Mouse (Mus musculus) MEL (cell line): ENCODE measurements around the gene E330009J07Rik. TPM values are rescaled to one million over a fixed set of nuclear protein-coding genes. Genes with fewer than 3 reads are reported as not detected.

Source experiments
- DNase-seq: peaks from one replicate; pipeline ENCODE4 v3.0.0; 2011; ENCODE audit warnings: low read depth, low spot score
- H3K27ac ChIP-seq: 2 replicates; pipeline ENCODE4 v1.5.1; 2012; ENCODE audit warnings: low read depth, mild to moderate bottlenecking, control low read depth, low read length, moderate library complexity; ENCODE audit not compliant: control insufficient read depth
- H3K27me3 ChIP-seq, 2 experiments: fragments of 150-350 bp in 1 of 2; sonication (generic) in 1 of 2; 2 replicates each; pipeline ENCODE4 v1.6.1; 2012; ENCODE audit warnings: low read length in 2 of 2, mild to moderate bottlenecking in 2 of 2, improper control_type of control experiment in 1 of 2, moderate library complexity in 1 of 2; ENCODE audit not compliant: insufficient read depth in 2 of 2, control insufficient read depth in 1 of 2
- H3K36me3 ChIP-seq, 2 experiments: 2 replicates each; pipeline ENCODE4 v1.6.1; 2012 to 2014; ENCODE audit warnings: low read length in 2 of 2, improper control_type of control experiment in 1 of 2, inconsistent platforms in 1 of 2, mild to moderate bottlenecking in 1 of 2; ENCODE audit not compliant: insufficient read depth in 2 of 2, control insufficient read depth in 1 of 2
- H3K4me1 ChIP-seq, 2 experiments: fragments of 150-350 bp in 1 of 2; sonication (generic) in 1 of 2; 2 replicates each; pipeline ENCODE4 v1.6.1; 2012; ENCODE audit warnings: low read length in 2 of 2, improper control_type of control experiment in 1 of 2, mild to moderate bottlenecking in 1 of 2; ENCODE audit not compliant: insufficient read depth in 2 of 2, control insufficient read depth in 1 of 2
- H3K4me3 ChIP-seq, 2 experiments: fragments of 150-350 bp in 1 of 2; sonication (generic) in 1 of 2; 2 replicates each; pipeline ENCODE4 v1.5.1; 2012; ENCODE audit warnings: low read depth in 2 of 2, low read length in 2 of 2, mild to moderate bottlenecking in 2 of 2, moderate library complexity in 2 of 2, control low read depth in 1 of 2, improper control_type of control experiment in 1 of 2; ENCODE audit not compliant: control insufficient read depth in 1 of 2, insufficient read depth in 1 of 2
- H3K79me2 ChIP-seq: 2 replicates; pipeline ENCODE4 v1.6.1; 2012; ENCODE audit warnings: mild to moderate bottlenecking, low read length, moderate library complexity; ENCODE audit not compliant: control insufficient read depth, poor library complexity, insufficient read depth
- H3K9ac ChIP-seq: 2 replicates; pipeline ENCODE4 v1.6.1; 2012; ENCODE audit warnings: low read depth, mild to moderate bottlenecking, control low read depth, low read length, moderate library complexity; ENCODE audit not compliant: control insufficient read depth, poor library complexity, severe bottlenecking
- H3K9me3 ChIP-seq: fragments of 150-350 bp; sonication (generic); replicated peaks from 2 replicates; pipeline ENCODE4 v1.6.1; 2012; ENCODE audit warnings: mild to moderate bottlenecking, low read length, improper control_type of control experiment, moderate library complexity; ENCODE audit not compliant: insufficient read depth
- CHD2 ChIP-seq: IDR thresholded peaks from 2 replicates; pipeline ENCODE4 v1.6.1; 2011; ENCODE audit warnings: low read length, improper control_type of control experiment
- CTCF ChIP-seq, 3 experiments: IDR thresholded peaks in 2 of 3; conservative IDR thresholded peaks in 1 of 3; 2 replicates each; pipeline ENCODE4 v1.5.1; 2011 to 2012; ENCODE audit warnings: low read length in 3 of 3, low read depth in 2 of 3, mild to moderate bottlenecking in 2 of 3, improper control_type of control experiment in 1 of 3, inconsistent platforms in 1 of 3, mixed read lengths in 1 of 3, moderate library complexity in 1 of 3; ENCODE audit not compliant: control insufficient read depth in 1 of 3, insufficient read depth in 1 of 3, poor library complexity in 1 of 3, severe bottlenecking in 1 of 3
- E2F4 ChIP-seq: IDR thresholded peaks from 2 replicates; pipeline ENCODE4 v1.6.1; 2011; ENCODE audit warnings: low read depth, low read length, improper control_type of control experiment, borderline replicate concordance
- ETS1 ChIP-seq: IDR thresholded peaks from 2 replicates; pipeline ENCODE4 v1.6.1; 2012; ENCODE audit warnings: low read depth, mild to moderate bottlenecking, inconsistent platforms, low read length, improper control_type of control experiment, moderate library complexity
- GABPA ChIP-seq: IDR thresholded peaks from 2 replicates; pipeline ENCODE4 v1.6.1; 2012; ENCODE audit warnings: low read depth, mild to moderate bottlenecking, inconsistent platforms, low read length, improper control_type of control experiment, moderate library complexity
- HCFC1 ChIP-seq: IDR thresholded peaks from 2 replicates; pipeline ENCODE4 v1.6.1; 2012; ENCODE audit warnings: low read depth, mild to moderate bottlenecking, inconsistent platforms, low read length, improper control_type of control experiment, moderate library complexity
- KAT2A ChIP-seq: conservative IDR thresholded peaks from 2 replicates; pipeline ENCODE4 v1.6.1; 2012; ENCODE audit warnings: low read depth, low read length, improper control_type of control experiment, inconsistent platforms
- MAZ ChIP-seq: IDR thresholded peaks from 2 replicates; pipeline ENCODE4 v1.6.1; 2012; ENCODE audit warnings: low read depth, mild to moderate bottlenecking, inconsistent platforms, low read length, improper control_type of control experiment
- MEF2A ChIP-seq: IDR thresholded peaks from 2 replicates; pipeline ENCODE4 v1.6.1; 2014; ENCODE audit warnings: low read depth, mild to moderate bottlenecking, inconsistent platforms, low read length, improper control_type of control experiment; ENCODE audit not compliant: poor library complexity, insufficient replicate concordance, severe bottlenecking; ENCODE audit errors: extremely low read depth
- MYB ChIP-seq: IDR thresholded peaks from 2 replicates; pipeline ENCODE4 v1.6.1; 2011; ENCODE audit warnings: mild to moderate bottlenecking, low read depth, low read length, improper control_type of control experiment
- NELFE ChIP-seq: IDR thresholded peaks from 2 replicates; pipeline ENCODE4 v1.6.1; 2011; ENCODE audit warnings: low read depth, low read length, improper control_type of control experiment
- POLR2A ChIP-seq, 2 experiments: IDR thresholded peaks; 2 replicates each; pipeline ENCODE4 v1.6.1; 2011 to 2012; ENCODE audit warnings: low read length in 2 of 2, mild to moderate bottlenecking in 2 of 2, control low read depth in 1 of 2, improper control_type of control experiment in 1 of 2, low read depth in 1 of 2, moderate library complexity in 1 of 2; ENCODE audit not compliant: control insufficient read depth in 1 of 2, insufficient read depth in 1 of 2, poor library complexity in 1 of 2
- POLR2AphosphoS5 ChIP-seq: IDR thresholded peaks from 2 replicates; pipeline ENCODE4 v1.6.1; 2012; ENCODE audit warnings: low read depth, borderline replicate concordance, mild to moderate bottlenecking, inconsistent platforms, low read length, moderate library complexity, mixed read lengths
- RAD21 ChIP-seq: IDR thresholded peaks from 2 replicates; pipeline ENCODE4 v1.6.1; 2011; ENCODE audit warnings: mild to moderate bottlenecking, low read depth, low read length, improper control_type of control experiment
- SIN3A ChIP-seq: IDR thresholded peaks from 2 replicates; pipeline ENCODE4 v1.6.1; 2012; ENCODE audit warnings: low read length, improper control_type of control experiment, inconsistent platforms
- TAL1 ChIP-seq: IDR thresholded peaks from 2 replicates; pipeline ENCODE4 v1.6.1; 2012; ENCODE audit warnings: mild to moderate bottlenecking, inconsistent platforms, low read length, moderate library complexity, mixed read lengths
- TBP ChIP-seq: IDR thresholded peaks from 2 replicates; pipeline ENCODE4 v1.8.0; 2011; ENCODE audit warnings: low read depth, low read length, improper control_type of control experiment
- UBTF ChIP-seq: IDR thresholded peaks from 2 replicates; pipeline ENCODE4 v1.6.1; 2012; ENCODE audit warnings: low read depth, mild to moderate bottlenecking, inconsistent platforms, low read length, improper control_type of control experiment, moderate library complexity, borderline replicate concordance; ENCODE audit not compliant: insufficient read depth
- USF1 ChIP-seq: IDR thresholded peaks from 2 replicates; pipeline ENCODE4 v1.6.1; 2014; ENCODE audit warnings: low read depth, mild to moderate bottlenecking, inconsistent platforms, low read length, improper control_type of control experiment, moderate library complexity
- USF2 ChIP-seq, 2 experiments: IDR thresholded peaks; 2 replicates each; pipeline ENCODE4 v1.6.1; 2011 to 2012; ENCODE audit warnings: improper control_type of control experiment in 2 of 2, low read length in 2 of 2, borderline replicate concordance in 1 of 2, inconsistent platforms in 1 of 2, low read depth in 1 of 2, mild to moderate bottlenecking in 1 of 2; ENCODE audit not compliant: insufficient read depth in 1 of 2
- ZC3H11A ChIP-seq: IDR thresholded peaks from 2 replicates; pipeline ENCODE4 v1.6.1; 2012; ENCODE audit warnings: low read depth, mild to moderate bottlenecking, inconsistent platforms, low read length, improper control_type of control experiment
- ZKSCAN1 ChIP-seq: IDR thresholded peaks from 2 replicates; pipeline ENCODE4 v1.6.1; 2012; ENCODE audit warnings: low read depth, mild to moderate bottlenecking, inconsistent platforms, low read length, improper control_type of control experiment, moderate library complexity
- polyA plus RNA-seq, 2 experiments: library from polyadenylated mRNA; stranded (reverse) in 1 of 2; unstranded in 1 of 2; fragments of >175 nt in 1 of 2; fragments of >200 nt in 1 of 2; gene quantifications; 2 replicates each; pipeline versions ENCODE4 v1.2.1 to v1.2.4; 2012; ENCODE audit warnings: low replicate concordance in 2 of 2, low read depth in 1 of 2; ENCODE audit not compliant: insufficient read length in 2 of 2, insufficient read depth in 1 of 2, missing spikeins in 1 of 2
- total RNA-seq: library from RNA; depleted of rRNA; stranded (reverse); fragments of 300-350 nt; gene quantifications from 2 replicates; pipeline ENCODE4 v1.2.3, GENCODE M21; 2012

E330009J07Rik gene
- total and polyA plus RNA-seq, 3 experiments = 5.9 to 6.4 TPM; not detected in 1

GRCm38 (mm10) chr6:40435151-40436046 lies 536 bp downstream of the E330009J07Rik start:
- Histone ChIP-seq H3K79me2 (no peaks in the 10 kb centered on the region; the same call in 1 of the 2 replicates), H3K9me3 (no peaks in the 10 kb centered on the region), H3K4me1 (peaks cover 0 to 8% of the 10 kb centered on the region in 2 experiments; a peak in 3 of 4 replicates), H3K27me3 (peaks cover 3 to 10% of the 10 kb centered on the region in 2 experiments; a peak in 2 of 4 replicates), H3K27ac (no peak overlapping the region), H3K9ac (peak overlapping the region; percentile 87), H3K4me3 (peak overlapping the region; percentile 84 to 99), H3K36me3 (peaks cover 0 to 8% of the 10 kb centered on the region in 2 experiments; a peak in 2 of 4 replicates)
- TF ChIP-seq CTCF (IDR thresholded peaks at IDR 0.05 in 2 of 3, conservative IDR thresholded peaks at IDR 0.05 in 1 of 3; ENCODE audit: control insufficient read depth in 1 of 3, insufficient read depth in 1 of 3, low read depth in 2 of 3, low read length in 3 of 3, poor library complexity in 1 of 3, severe bottlenecking in 1 of 3) (0 out of 6 replicates have a peak, but pooled peaks of 1 of the 3 experiments have one; percentile 0), POLR2A (IDR thresholded peaks at IDR 0.05; ENCODE audit: control insufficient read depth in 1 of 2, insufficient read depth in 1 of 2, low read depth in 1 of 2, low read length in 2 of 2, poor library complexity in 1 of 2) (peak in 1 of 2 experiments; percentile 76; a peak in 1 of 4 replicates), USF1 (no peak), SIN3A (0 out of 2 replicates have a peak, but pooled peaks have one; percentile 23), NELFE (no peak; the same call in 1 of the 2 replicates)
- peak; percentile 41 for DNase-seq

DNA sequence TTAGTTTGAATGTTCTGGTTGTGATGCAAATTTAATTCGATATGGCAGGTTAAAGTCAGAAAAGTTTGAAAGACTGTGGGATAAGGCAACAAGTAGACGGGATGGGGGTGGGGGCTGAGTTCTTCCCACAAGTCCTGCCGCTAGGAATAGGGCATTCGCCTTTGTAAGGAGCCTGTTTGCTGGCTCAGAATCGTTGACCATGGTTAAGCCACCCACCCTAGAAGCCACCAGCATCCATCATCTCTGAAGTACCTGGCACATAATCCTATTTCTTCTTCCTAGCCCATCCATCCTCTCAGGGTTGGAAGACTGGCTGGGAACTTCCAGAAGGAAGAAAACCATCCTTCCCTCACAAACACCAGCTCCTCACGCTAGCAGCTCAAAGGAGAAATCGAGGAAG lies 1.2 kb downstream of the E330009J07Rik start:
- Histone ChIP-seq H3K9ac (no peak overlapping the region), H3K36me3 (peaks cover 0 to 14% of the 10 kb centered on the region in 2 experiments; a peak in 2 of 4 replicates), H3K4me3 (no peak overlapping the region), H3K27ac (no peak overlapping the region), H3K9me3 (no peaks in the 10 kb centered on the region), H3K4me1 (peaks cover 0 to 13% of the 10 kb centered on the region in 2 experiments; a peak in 3 of 4 replicates), H3K79me2 (no peaks in the 10 kb centered on the region; the same call in 1 of the 2 replicates), H3K27me3 (peaks cover 3 to 5% of the 10 kb centered on the region in 2 experiments; a peak in 2 of 4 replicates)
- DNase-seq = no peak
- no peak for TF ChIP-seq ZKSCAN1
- TF ChIP-seq ETS1 = no peak
- no peak for TF ChIP-seq HCFC1
- no peak for TF ChIP-seq RAD21
- TF ChIP-seq KAT2A = no peak
- TF ChIP-seq MYB = no peak
- TF ChIP-seq UBTF = no peak
- no peak for TF ChIP-seq E2F4
- TF ChIP-seq MEF2A = no peak
- TF ChIP-seq ZC3H11A = no peak
- no peak for TF ChIP-seq POLR2AphosphoS5
- no peak for TF ChIP-seq TAL1
- TF ChIP-seq GABPA = no peak
- no peak for TF ChIP-seq USF2 (IDR thresholded peaks at IDR 0.05; ENCODE audit: borderline replicate concordance in 1 of 2, insufficient read depth in 1 of 2, low read depth in 1 of 2, low read length in 2 of 2)
- TF ChIP-seq CHD2 = no peak
- no peak for TF ChIP-seq TBP
- TF ChIP-seq MAZ = no peak
